Mouse (Mus musculus): ENCODE results near the gene Mapk11. TPM values are rescaled to one million over a fixed set of nuclear protein-coding genes. Genes with fewer than 3 reads are reported as not detected.

Mapk11 gene
- polyA plus RNA-seq, 1 experiment, result 9.1 TPM

DNA sequence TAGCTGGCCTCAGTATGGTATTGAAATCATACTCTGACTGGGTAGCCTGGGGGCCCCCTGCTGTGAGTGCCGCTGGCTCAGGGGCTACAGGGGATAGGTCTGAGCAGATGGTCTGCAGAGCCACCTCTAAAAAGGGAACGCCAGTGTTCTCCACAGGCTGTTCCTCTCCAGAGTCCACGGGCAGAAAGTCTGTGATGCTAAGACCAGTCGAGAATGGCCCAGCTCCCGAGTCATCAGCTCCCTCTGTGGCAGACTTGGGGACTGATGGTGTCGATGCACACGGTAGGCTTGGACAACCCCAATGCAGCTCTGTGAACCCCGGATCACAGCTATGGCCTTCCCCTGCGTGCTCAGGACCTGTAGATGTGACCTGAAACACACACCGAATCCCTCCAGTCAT is 45.5 kb downstream of the Mapk11 start:
- Histone ChIP-seq H3K9me3 (replicated peaks; ENCODE audit: control insufficient read depth, insufficient read depth, low read length, poor library complexity, severe bottlenecking) (no peaks in the 10 kb centered on the region), H3K27me3 (ENCODE audit: control insufficient read depth, insufficient read depth, low read length, poor library complexity, severe bottlenecking) (no peaks in the 10 kb centered on the region), H3K4me1 (ENCODE audit: control insufficient read depth, insufficient read depth, low read length) (no peaks in the 10 kb centered on the region), H3K36me3 (ENCODE audit: control insufficient read depth, insufficient read depth, low read length, poor library complexity, severe bottlenecking) (peaks cover 51% of the 10 kb centered on the region), H3K4me3 (ENCODE audit: low read depth, low read length) (no peak overlapping the region), H3K9ac (ENCODE audit: low read depth, poor library complexity, severe bottlenecking) (no peak overlapping the region), H3K27ac (ENCODE audit: insufficient read depth, low read length) (no peak overlapping the region)
- no peak for TF ChIP-seq POLR2A (IDR thresholded peaks at IDR 0.05; ENCODE audit: insufficient read depth, low read length)
- TF ChIP-seq CTCF (IDR thresholded peaks at IDR 0.05; ENCODE audit: low read depth, low read length), result no peak
- TF ChIP-seq EP300 (IDR thresholded peaks at IDR 0.05; ENCODE audit: insufficient read depth, low read depth, low read length), result no peak

DNA sequence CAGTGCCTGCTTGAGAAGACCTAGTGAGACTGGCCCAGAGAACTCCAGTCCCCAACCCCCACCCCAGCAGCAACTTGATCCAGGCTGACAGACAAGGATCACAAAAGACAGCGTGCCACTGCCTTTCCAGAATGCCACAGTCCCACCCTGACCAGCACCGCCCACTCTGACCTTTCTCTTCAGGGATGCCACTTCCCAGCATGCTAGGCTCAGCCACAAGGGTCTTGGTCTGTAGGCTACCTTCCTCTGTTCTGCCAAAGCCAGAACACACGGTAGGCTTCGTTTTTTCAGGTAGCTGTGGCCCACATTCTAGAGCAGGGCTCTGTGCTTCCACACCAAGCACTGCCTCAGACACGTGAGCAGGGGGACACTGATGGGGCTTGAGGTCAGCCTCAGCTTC is 46.8 kb downstream of the Mapk11 start:
- H3K9me3 ChIP-seq (replicated peaks; ENCODE audit: control insufficient read depth, insufficient read depth, low read length, poor library complexity, severe bottlenecking), result no peaks in the 10 kb centered on the region
- no peak overlapping the region for H3K9ac ChIP-seq (ENCODE audit: low read depth, poor library complexity, severe bottlenecking)
- no peak overlapping the region for H3K4me3 ChIP-seq (ENCODE audit: low read depth, low read length)
- TF ChIP-seq POLR2A (IDR thresholded peaks at IDR 0.05; ENCODE audit: insufficient read depth, low read length) (no peak), CTCF (IDR thresholded peaks at IDR 0.05; ENCODE audit: low read depth, low read length) (no peak), EP300 (IDR thresholded peaks at IDR 0.05; ENCODE audit: insufficient read depth, low read depth, low read length) (no peak)
- no peak overlapping the region for H3K27ac ChIP-seq (ENCODE audit: insufficient read depth, low read length)
- H3K4me1 ChIP-seq (ENCODE audit: control insufficient read depth, insufficient read depth, low read length), result no peaks in the 10 kb centered on the region
- peaks cover 40% of the 10 kb centered on the region for H3K36me3 ChIP-seq (ENCODE audit: control insufficient read depth, insufficient read depth, low read length, poor library complexity, severe bottlenecking)
- no peaks in the 10 kb centered on the region for H3K27me3 ChIP-seq (ENCODE audit: control insufficient read depth, insufficient read depth, low read length, poor library complexity, severe bottlenecking)

DNA sequence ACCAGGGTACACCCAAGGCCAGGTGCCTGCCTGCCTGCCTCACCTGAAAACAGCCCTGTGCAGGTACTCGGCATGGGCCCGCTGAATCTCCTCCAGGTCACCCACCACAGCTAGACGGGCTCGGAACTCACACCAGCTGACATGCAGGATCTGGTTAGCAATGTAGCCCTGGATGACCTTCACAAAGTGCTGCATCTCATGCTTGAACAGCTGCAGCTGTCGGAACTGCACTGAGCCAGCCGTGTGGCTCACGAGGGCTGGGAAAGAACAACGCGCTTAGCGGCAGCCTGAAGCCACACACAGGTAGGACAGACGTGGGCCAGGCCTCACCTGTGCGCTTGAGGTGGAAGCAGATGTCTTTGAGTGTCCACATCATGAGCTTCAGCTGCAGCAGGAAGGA is 48.6 kb downstream of the Mapk11 start:
- TF ChIP-seq EP300 (IDR thresholded peaks at IDR 0.05; ENCODE audit: insufficient read depth, low read depth, low read length) (no peak), CTCF (IDR thresholded peaks at IDR 0.05; ENCODE audit: low read depth, low read length) (no peak), POLR2A (IDR thresholded peaks at IDR 0.05; ENCODE audit: insufficient read depth, low read length) (no peak)
- Histone ChIP-seq H3K9me3 (replicated peaks; ENCODE audit: control insufficient read depth, insufficient read depth, low read length, poor library complexity, severe bottlenecking) (no peaks in the 10 kb centered on the region), H3K36me3 (ENCODE audit: control insufficient read depth, insufficient read depth, low read length, poor library complexity, severe bottlenecking) (peaks cover 32% of the 10 kb centered on the region), H3K4me3 (ENCODE audit: low read depth, low read length) (no peak overlapping the region), H3K9ac (ENCODE audit: low read depth, poor library complexity, severe bottlenecking) (no peak overlapping the region), H3K27ac (ENCODE audit: insufficient read depth, low read length) (no peak overlapping the region), H3K4me1 (ENCODE audit: control insufficient read depth, insufficient read depth, low read length) (no peaks in the 10 kb centered on the region), H3K27me3 (ENCODE audit: control insufficient read depth, insufficient read depth, low read length, poor library complexity, severe bottlenecking) (no peaks in the 10 kb centered on the region)

DNA sequence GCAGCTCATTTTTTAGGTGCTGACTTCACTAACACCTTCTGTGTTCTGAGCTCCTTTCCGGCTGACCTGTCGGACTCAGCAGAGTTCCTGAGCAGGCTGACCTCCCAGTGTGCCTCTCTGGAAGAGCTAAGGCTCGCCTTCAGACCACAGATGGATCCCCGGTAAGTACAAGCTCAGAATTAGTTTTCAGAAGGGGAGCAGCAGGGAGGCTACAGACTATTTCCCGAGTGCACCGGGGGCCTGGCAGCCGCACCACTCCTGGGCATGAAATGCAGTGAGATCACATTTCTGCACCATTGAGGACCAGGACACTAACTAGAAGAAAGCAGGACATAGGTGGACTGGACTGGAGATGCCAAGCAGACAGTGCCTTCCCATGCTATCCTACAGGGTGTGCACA is 50.8 kb downstream of the Mapk11 start:
- Histone ChIP-seq H3K36me3 (ENCODE audit: control insufficient read depth, insufficient read depth, low read length, poor library complexity, severe bottlenecking) (peaks cover 22% of the 10 kb centered on the region), H3K9ac (ENCODE audit: low read depth, poor library complexity, severe bottlenecking) (no peak overlapping the region), H3K9me3 (replicated peaks; ENCODE audit: control insufficient read depth, insufficient read depth, low read length, poor library complexity, severe bottlenecking) (no peaks in the 10 kb centered on the region), H3K4me1 (ENCODE audit: control insufficient read depth, insufficient read depth, low read length) (no peaks in the 10 kb centered on the region), H3K4me3 (ENCODE audit: low read depth, low read length) (no peak overlapping the region), H3K27ac (ENCODE audit: insufficient read depth, low read length) (no peak overlapping the region), H3K27me3 (ENCODE audit: control insufficient read depth, insufficient read depth, low read length, poor library complexity, severe bottlenecking) (no peaks in the 10 kb centered on the region)
- TF ChIP-seq CTCF (IDR thresholded peaks at IDR 0.05; ENCODE audit: low read depth, low read length) (no peak), EP300 (IDR thresholded peaks at IDR 0.05; ENCODE audit: insufficient read depth, low read depth, low read length) (no peak), POLR2A (IDR thresholded peaks at IDR 0.05; ENCODE audit: insufficient read depth, low read length) (no peak)

DNA sequence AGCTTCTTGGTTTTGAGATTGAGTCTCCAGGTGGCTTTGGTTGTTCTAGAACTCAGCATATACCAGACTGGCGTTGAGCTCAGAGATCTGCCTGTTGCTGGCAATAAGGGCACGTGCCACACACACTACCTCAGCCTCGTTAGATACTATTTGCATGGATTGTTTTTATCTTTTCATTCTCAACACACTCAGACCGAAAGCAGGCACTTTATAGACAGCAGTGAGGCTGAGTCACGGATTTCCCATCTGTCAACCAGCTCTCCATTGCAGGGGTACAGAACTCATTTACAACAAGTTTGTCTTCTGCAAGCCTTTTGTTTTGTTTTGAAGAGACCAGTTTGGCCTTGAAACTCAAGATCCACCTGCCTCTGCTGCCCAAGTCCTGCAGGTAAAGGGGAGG is 52.0 kb downstream of the Mapk11 start:
- peaks cover 18% of the 10 kb centered on the region for H3K36me3 ChIP-seq (ENCODE audit: control insufficient read depth, insufficient read depth, low read length, poor library complexity, severe bottlenecking)
- no peaks in the 10 kb centered on the region for H3K27me3 ChIP-seq (ENCODE audit: control insufficient read depth, insufficient read depth, low read length, poor library complexity, severe bottlenecking)
- H3K9ac ChIP-seq (ENCODE audit: low read depth, poor library complexity, severe bottlenecking), result no peak overlapping the region
- no peaks in the 10 kb centered on the region for H3K4me1 ChIP-seq (ENCODE audit: control insufficient read depth, insufficient read depth, low read length)
- H3K4me3 ChIP-seq (ENCODE audit: low read depth, low read length), result no peak overlapping the region
- no peak overlapping the region for H3K27ac ChIP-seq (ENCODE audit: insufficient read depth, low read length)
- TF ChIP-seq POLR2A (IDR thresholded peaks at IDR 0.05; ENCODE audit: insufficient read depth, low read length) (no peak), CTCF (IDR thresholded peaks at IDR 0.05; ENCODE audit: low read depth, low read length) (no peak), EP300 (IDR thresholded peaks at IDR 0.05; ENCODE audit: insufficient read depth, low read depth, low read length) (no peak)
- H3K9me3 ChIP-seq (replicated peaks; ENCODE audit: control insufficient read depth, insufficient read depth, low read length, poor library complexity, severe bottlenecking), result no peaks in the 10 kb centered on the region

Other genes starting within 250 kb of the Mapk11 start
- gene Ttll8, start 195.2 kb downstream of the Mapk11 start, polyA plus RNA-seq (2011; ENCODE audit: insufficient read depth, insufficient read length, low read depth, missing spikeins), result not detected in 2 replicates
- gene Mlc1, start 170.6 kb downstream of the Mapk11 start, polyA plus RNA-seq (2011; ENCODE audit: insufficient read depth, insufficient read length, low read depth, missing spikeins), result not detected in 2 replicates
- 2.9 and 4.1 TPM in 2 replicates for gene Mov10l1, start 166.7 kb downstream of the Mapk11 start, polyA plus RNA-seq (2011; ENCODE audit: insufficient read depth, insufficient read length, low read depth, missing spikeins)
- 1.4 and 2.8 TPM in 2 replicates for gene Panx2, start 89.9 kb downstream of the Mapk11 start, polyA plus RNA-seq (2011; ENCODE audit: insufficient read depth, insufficient read length, low read depth, missing spikeins)
- 19.7 and 21.6 TPM in 2 replicates for gene Trabd, start 74.5 kb downstream of the Mapk11 start, polyA plus RNA-seq (2011; ENCODE audit: insufficient read depth, insufficient read length, low read depth, missing spikeins)
- gene Selenoo, start 60.5 kb downstream of the Mapk11 start, polyA plus RNA-seq (2011; ENCODE audit: insufficient read depth, insufficient read length, low read depth, missing spikeins), result 9.2 and 9.4 TPM in 2 replicates
- 21.1 and 26.9 TPM in 2 replicates for gene Tubgcp6, start 26.5 kb downstream of the Mapk11 start, polyA plus RNA-seq (2011; ENCODE audit: insufficient read depth, insufficient read length, low read depth, missing spikeins)
- 4.6 and 4.8 TPM in 2 replicates for gene Hdac10, start 20.9 kb downstream of the Mapk11 start, polyA plus RNA-seq (2011; ENCODE audit: insufficient read depth, insufficient read length, low read depth, missing spikeins)
- gene Mapk12, start 8.9 kb downstream of the Mapk11 start, polyA plus RNA-seq (2011; ENCODE audit: insufficient read depth, insufficient read length, low read depth, missing spikeins), result 33.2 and 38.2 TPM in 2 replicates
- gene Plxnb2, start 31.2 kb upstream of the Mapk11 start, polyA plus RNA-seq (2011; ENCODE audit: insufficient read depth, insufficient read length, low read depth, missing spikeins), result 86.1 and 96.7 TPM in 2 replicates
- gene Dennd6b, start 46.9 kb upstream of the Mapk11 start, polyA plus RNA-seq (2011; ENCODE audit: insufficient read depth, insufficient read length, low read depth, missing spikeins), result 9.1 and 10.0 TPM in 2 replicates
- 13.3 and 14.3 TPM in 2 replicates for gene Ppp6r2, start 61.9 kb upstream of the Mapk11 start, polyA plus RNA-seq (2011; ENCODE audit: insufficient read depth, insufficient read length, low read depth, missing spikeins)
- 51.5 and 66.1 TPM in 2 replicates for gene Sbf1, start 165.7 kb upstream of the Mapk11 start, polyA plus RNA-seq (2011; ENCODE audit: insufficient read depth, insufficient read length, low read depth, missing spikeins)
- 1.1 TPM in 1 of 2 replicates, not detected in the other for gene Adm2, start 173.1 kb upstream of the Mapk11 start, polyA plus RNA-seq (2011; ENCODE audit: insufficient read depth, insufficient read length, low read depth, missing spikeins)
- not detected in 2 replicates for gene Miox, start 184.8 kb upstream of the Mapk11 start, polyA plus RNA-seq (2011; ENCODE audit: insufficient read depth, insufficient read length, low read depth, missing spikeins)
- gene Lmf2, start 206.0 kb upstream of the Mapk11 start, polyA plus RNA-seq (2011; ENCODE audit: insufficient read depth, insufficient read length, low read depth, missing spikeins), result 41.4 and 42.1 TPM in 2 replicates
- 164 and 173 TPM in 2 replicates for gene Ncaph2, start 206.1 kb upstream of the Mapk11 start, polyA plus RNA-seq (2011; ENCODE audit: insufficient read depth, insufficient read length, low read depth, missing spikeins)
- gene Sco2, start 224.2 kb upstream of the Mapk11 start, polyA plus RNA-seq (2011; ENCODE audit: insufficient read depth, insufficient read length, low read depth, missing spikeins), result 11.0 and 12.0 TPM in 2 replicates
- gene Tymp, start 227.4 kb upstream of the Mapk11 start, polyA plus RNA-seq (2011; ENCODE audit: insufficient read depth, insufficient read length, low read depth, missing spikeins), result not detected in 2 replicates
- 1.4 and 2.6 TPM in 2 replicates for gene Odf3b, start 229.7 kb upstream of the Mapk11 start, polyA plus RNA-seq (2011; ENCODE audit: insufficient read depth, insufficient read length, low read depth, missing spikeins)
- gene Klhdc7b, start 235.3 kb upstream of the Mapk11 start, polyA plus RNA-seq (2011; ENCODE audit: insufficient read depth, insufficient read length, low read depth, missing spikeins), result not detected in 2 replicates

All from ES-Bruce4 (cell line).